Mouse (Mus musculus) layer of hippocampus, postnatal 36 days (tissue): Measurements from ENCODE around the gene Smarcad1. TPM values are rescaled to one million over a fixed set of nuclear protein-coding genes. Genes with fewer than 3 reads are reported as not detected.

ENCODE experiments used
- DNase-seq, 2 experiments: peaks; one replicate each; pipeline ENCODE4 v3.0.0; 2022
- total RNA-seq, 2 experiments: library from RNA; stranded (reverse); gene quantifications; 2 replicates each; pipeline ENCODE4 v1.2.3; 2021

The Smarcad1 gene
- total RNA-seq, 2 experiments from 2014 or later = 40.4 to 50.0 TPM

GRCm38 (mm10) chr6:65114902-65115301 is 72.5 kb downstream of the Smarcad1 start:
- DNase-seq = no peak

- no peak for DNase-seq
These were observed 75.2 kb downstream of the Smarcad1 start for GRCm38 (mm10) chr6:65117540-65117939.

GRCm38 (mm10) chr6:65126074-65126726 is 83.8 kb downstream of the Smarcad1 start:
- DNase-seq = peak; percentile 24 to 46

- no peak for DNase-seq
These were observed 90.0 kb downstream of the Smarcad1 start for GRCm38 (mm10) chr6:65132376-65132775.

- no peak for DNase-seq
These were observed 95.4 kb downstream of the Smarcad1 start for GRCm38 (mm10) chr6:65137802-65138201.

- DNase-seq = no peak
These were observed 95.9 kb downstream of the Smarcad1 start for GRCm38 (mm10) chr6:65138243-65138642.

GRCm38 (mm10) chr6:65140082-65140749 is 97.8 kb downstream of the Smarcad1 start:
- DNase-seq = no peak

- no peak for DNase-seq
These were observed 98.4 kb downstream of the Smarcad1 start for GRCm38 (mm10) chr6:65140750-65141243.

- no peak for DNase-seq
These were observed 99.9 kb downstream of the Smarcad1 start for GRCm38 (mm10) chr6:65142316-65142715.

GRCm38 (mm10) chr6:65144621-65145205 is 102.3 kb downstream of the Smarcad1 start, which contains the start of gene Hpgds:
Gene Hpgds, minus strand, starts transcription at chr6:65144908.
- DNase-seq = no peak

GRCm38 (mm10) chr6:65146363-65146762 is 104.0 kb downstream of the Smarcad1 start:
- no peak for DNase-seq

GRCm38 (mm10) chr6:65150703-65151102 is 108.3 kb downstream of the Smarcad1 start:
- DNase-seq = no peak

- no peak for DNase-seq
These were observed 111.2 kb downstream of the Smarcad1 start for GRCm38 (mm10) chr6:65153570-65153969.

GRCm38 (mm10) chr6:65157042-65157441 is 114.7 kb downstream of the Smarcad1 start:
- no peak for DNase-seq

GRCm38 (mm10) chr6:65159381-65159942 is 117.1 kb downstream of the Smarcad1 start:
- no peak for DNase-seq

- DNase-seq = no peak
These were observed 121.8 kb downstream of the Smarcad1 start for GRCm38 (mm10) chr6:65164137-65164536.

GRCm38 (mm10) chr6:65164977-65165376 is 122.6 kb downstream of the Smarcad1 start:
- DNase-seq = no peak

Other genes with a start within 250 kb of the Smarcad1 start
- gene Hpgds, start 102.3 kb downstream of the Smarcad1 start, total RNA-seq = 1 to 10 TPM; 3.9 to 4.5 TPM